Mouse (Mus musculus) forebrain, embryonic 16.5 days (tissue): Measurements from ENCODE around the gene Cog2. TPM values are rescaled to one million over a fixed set of nuclear protein-coding genes. Genes with fewer than 3 reads are reported as not detected.

Experiments
- polyA plus RNA-seq: library from polyadenylated mRNA; unstranded; fragments of >200 nt; fragmentation: Nextera tagmentation; extraction: Ambion mirVana; gene quantifications from 2 replicates; pipeline ENCODE4 v1.2.1, GENCODE M21; 2015

Cog2 gene
- polyA plus RNA-seq, 1 experiment from 2014 or later, result 42.1 TPM

Other genes with a start within 250 kb of the Cog2 start
- gene Pgbd5, start 81.1 kb upstream of the Cog2 start, polyA plus RNA-seq, result 8.4 and 10.7 TPM in 2 replicates
- gene Agt, start 48.9 kb downstream of the Cog2 start, polyA plus RNA-seq, result 0.18 and 0.37 TPM in 2 replicates
- 0.14 and 0.20 TPM in 2 replicates for gene Capn9, start 55.3 kb downstream of the Cog2 start, polyA plus RNA-seq
- gene 2310022B05Rik, start 142.6 kb downstream of the Cog2 start, polyA plus RNA-seq, result 26.0 and 29.4 TPM in 2 replicates
- 60.0 and 62.6 TPM in 2 replicates for gene Ttc13, start 201.2 kb downstream of the Cog2 start, polyA plus RNA-seq
- gene Arv1, start 201.4 kb downstream of the Cog2 start, polyA plus RNA-seq, result 26.9 and 33.5 TPM in 2 replicates
- gene Fam89a, start 231.1 kb downstream of the Cog2 start, polyA plus RNA-seq, result 0.25 TPM in 1 of 2 replicates, not detected in the other